Mouse (Mus musculus) forebrain, embryonic 11.5 days (tissue): Measurements from ENCODE around the gene Pglyrp1. TPM values are rescaled to one million over a fixed set of nuclear protein-coding genes. Genes with fewer than 3 reads are reported as not detected.
A peak's percentile ranks its signal among the peaks of the same experiment; 100 is the strongest.

ENCODE experiments used
- ATAC-seq: fragments of 200-750 bp; cut with Nextera tagmentation; replicated peaks from 2 replicates; pipeline ENCODE4 v1.8.0; 2017; ENCODE audit warnings: moderate TSS enrichment; ENCODE audit not compliant: low FRiP score
- DNase-seq: peaks from one replicate; pipeline ENCODE4 v3.0.0-alpha.2; 2017; ENCODE audit warnings: low spot score
- H3K27ac ChIP-seq: fragments of 300-500 bp; sonication (generic); 2 replicates; pipeline ENCODE4 v1.5.1; 2014; ENCODE audit warnings: low read depth, low read length
- H3K27me3 ChIP-seq: fragments of 300-500 bp; sonication (generic); 2 replicates; pipeline ENCODE4 v1.6.1; 2014; ENCODE audit warnings: mild to moderate bottlenecking, low read length, mixed read lengths; ENCODE audit not compliant: control insufficient read depth, insufficient read depth
- H3K36me3 ChIP-seq: fragments of 300-500 bp; sonication (generic); 2 replicates; pipeline ENCODE4 v1.6.1; 2014; ENCODE audit warnings: mild to moderate bottlenecking, low read length, moderate library complexity, mixed read lengths; ENCODE audit not compliant: control insufficient read depth, insufficient read depth
- H3K4me1 ChIP-seq: fragments of 300-500 bp; sonication (generic); replicated peaks from 2 replicates; pipeline ENCODE4 v1.6.1; 2014; ENCODE audit warnings: low read length, mixed read lengths; ENCODE audit not compliant: control insufficient read depth, insufficient read depth
- H3K4me2 ChIP-seq: fragments of 300-500 bp; sonication (generic); 2 replicates; pipeline ENCODE4 v1.6.1; 2014; ENCODE audit warnings: low read depth, mild to moderate bottlenecking, low read length, moderate library complexity, mixed read lengths; ENCODE audit not compliant: severe bottlenecking
- H3K4me3 ChIP-seq: fragments of 300-500 bp; sonication (generic); 2 replicates; pipeline ENCODE4 v1.5.1; 2014; ENCODE audit warnings: low read depth, low read length
- H3K9ac ChIP-seq: fragments of 300-500 bp; sonication (generic); 2 replicates; pipeline ENCODE4 v1.6.1; 2014; ENCODE audit warnings: low read length
- H3K9me3 ChIP-seq: fragments of 300-500 bp; sonication (generic); 2 replicates; pipeline ENCODE4 v1.6.1; 2016; ENCODE audit warnings: low read length, mixed read lengths; ENCODE audit not compliant: control insufficient read depth
- WGBS: fragments of 180-500 bp; shearing (Covaris S2); extraction: QIAGEN DNeasy Blood & Tissue Kit; methylation state at CpG from one replicate; pipeline ENCODE4 v1.1.7; 2014; 5-methylcytosine and 5-hydroxymethylcytosine counted together
- polyA plus RNA-seq: library from polyadenylated mRNA; unstranded; fragments of >200 nt; fragmentation: Nextera tagmentation; extraction: Ambion mirVana; gene quantifications from 2 replicates; pipeline ENCODE4 v1.2.1, GENCODE M21; 2014

Pglyrp1 gene
- polyA plus RNA-seq, 1 experiment from 2014 or later = 0.94 TPM

DNA sequence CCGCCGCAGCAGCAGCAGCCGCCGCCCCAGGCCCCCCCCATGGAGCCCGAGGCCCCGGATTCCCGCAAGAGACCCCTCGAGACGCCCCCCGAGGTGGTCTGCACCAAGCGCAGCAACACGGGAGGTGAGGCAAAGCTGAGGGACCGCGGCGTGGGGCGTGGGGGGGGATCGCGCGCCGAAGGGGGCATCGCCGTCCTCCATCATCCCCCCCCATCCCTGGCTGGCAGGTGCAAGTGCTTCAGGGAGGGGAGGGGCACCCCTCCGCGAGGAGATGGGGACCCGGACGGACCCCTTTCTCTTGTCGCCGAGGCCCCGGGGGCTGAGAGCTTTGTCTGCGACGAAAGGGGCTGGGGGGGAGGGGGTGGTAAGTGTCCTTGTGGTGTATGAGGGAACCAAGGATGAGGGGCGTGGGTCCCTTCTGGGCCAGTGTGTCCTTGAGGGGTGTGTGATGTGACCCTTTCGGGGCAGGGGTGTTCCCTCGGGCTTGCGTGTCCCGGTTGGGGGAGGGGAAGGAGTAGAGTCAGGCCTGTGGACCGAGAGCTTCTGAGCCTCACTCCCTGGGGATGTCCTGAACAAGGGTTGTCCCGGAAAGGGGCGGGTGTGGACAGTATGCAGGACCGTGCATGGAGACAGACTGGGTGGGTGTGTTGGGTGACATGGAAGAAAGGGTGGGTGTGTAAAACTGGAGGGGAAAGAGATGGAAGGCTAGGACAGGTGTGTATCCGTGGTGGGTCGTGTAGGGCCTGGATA is 55.1 kb downstream of the Pglyrp1 start:
- ATAC-seq = peak; percentile 49

DNA sequence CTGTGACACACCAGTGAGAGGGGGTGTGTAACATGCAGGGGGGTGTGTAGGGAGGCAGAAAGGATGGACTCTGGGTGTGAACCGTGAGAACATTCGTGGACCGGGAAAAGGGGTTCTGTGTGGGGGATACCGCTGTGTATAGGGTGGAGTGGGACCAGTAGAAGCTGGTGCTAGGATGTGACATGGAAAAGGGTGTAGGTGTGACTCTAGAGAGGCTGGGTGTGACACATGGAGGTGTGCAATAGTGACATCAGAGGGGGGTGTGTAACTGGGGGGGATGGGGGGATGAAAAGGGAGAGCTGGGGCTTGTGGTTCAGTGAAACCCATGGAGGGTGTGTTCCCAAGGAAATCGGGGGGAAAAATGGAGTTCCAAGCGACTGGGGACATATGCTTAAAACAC is 55.8 kb downstream of the Pglyrp1 start:
- Histone ChIP-seq H3K4me2 (peak overlapping the region; percentile 77), H3K27me3 (no peaks in the 10 kb centered on the region), H3K4me1 (peaks cover 26% of the 10 kb centered on the region), H3K27ac (peak overlapping the region; percentile 66; the same call in 1 of the 2 replicates), H3K9me3 (no peaks in the 10 kb centered on the region), H3K36me3 (no peaks in the 10 kb centered on the region), H3K4me3 (peak overlapping the region; percentile 94), H3K9ac (peak overlapping the region; percentile 99)
- ATAC-seq (no peak), DNase-seq (no peak)
- 53% methylated on average over 6 of the region's 6 CpGs for WGBS

More for the DNA sequence above, 55.1 kb downstream of the Pglyrp1 start:
- peaks cover 27% of the 10 kb centered on the region for H3K4me1 ChIP-seq
- H3K4me2 ChIP-seq = peak overlapping the region; percentile 77
- peak overlapping the region; percentile 94 for H3K4me3 ChIP-seq
- H3K9me3 ChIP-seq = no peaks in the 10 kb centered on the region
- H3K27me3 ChIP-seq = no peaks in the 10 kb centered on the region
- no peaks in the 10 kb centered on the region for H3K36me3 ChIP-seq
- 2% methylated on average over 36 of the region's 42 CpGs for WGBS
- peak overlapping the region; percentile 99 for H3K9ac ChIP-seq
- H3K27ac ChIP-seq = peak overlapping the region; percentile 66
- peak; percentile 76 for DNase-seq

DNA sequence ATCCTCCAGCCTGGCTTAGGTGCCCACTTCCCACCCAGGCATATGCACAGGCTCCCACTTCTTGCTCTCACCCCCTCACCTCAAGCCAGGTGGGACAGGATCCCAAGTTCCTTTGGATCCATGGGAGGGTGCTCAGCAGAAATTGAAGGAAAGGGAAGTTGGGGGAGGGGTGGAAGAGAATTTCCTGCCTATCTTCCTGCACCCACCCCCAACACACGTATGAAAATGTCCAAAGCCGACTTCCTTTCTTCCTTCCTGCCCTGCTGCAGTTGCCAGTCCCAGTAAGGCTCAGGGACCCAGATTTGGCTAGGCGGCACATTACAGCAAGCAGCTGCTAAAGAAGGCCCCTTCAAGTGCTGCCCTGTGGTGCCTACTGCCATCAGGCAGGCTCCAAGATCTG is 56.6 kb downstream of the Pglyrp1 start:
- ATAC-seq = no peak
- WGBS = 60% methylated on average over 3 of the region's 3 CpGs
- peak overlapping the region; percentile 77 for H3K4me2 ChIP-seq
- H3K4me1 ChIP-seq = peaks cover 22% of the 10 kb centered on the region
- no peak overlapping the region for H3K9ac ChIP-seq
- no peak overlapping the region for H3K27ac ChIP-seq
- peak overlapping the region; percentile 94; the same call in 1 of the 2 replicates for H3K4me3 ChIP-seq
- no peak for DNase-seq
- no peaks in the 10 kb centered on the region for H3K9me3 ChIP-seq
- no peaks in the 10 kb centered on the region for H3K27me3 ChIP-seq
- no peaks in the 10 kb centered on the region for H3K36me3 ChIP-seq

Other genes starting within 250 kb of the Pglyrp1 start
- gene Psg21, start 214.6 kb upstream of the Pglyrp1 start, polyA plus RNA-seq = not detected in 2 replicates
- not detected in 2 replicates for gene Psg20, start 185.1 kb upstream of the Pglyrp1 start, polyA plus RNA-seq
- gene Psg22, start 153.2 kb upstream of the Pglyrp1 start, polyA plus RNA-seq = not detected in 2 replicates
- not detected in 2 replicates for gene Psg19, start 72.8 kb upstream of the Pglyrp1 start, polyA plus RNA-seq
- not detected in 2 replicates for gene Psg17, start 49.7 kb upstream of the Pglyrp1 start, polyA plus RNA-seq
- gene Mill2, start 31.4 kb upstream of the Pglyrp1 start, polyA plus RNA-seq = 0.09 TPM in 1 of 2 replicates, not detected in the other
- gene Ccdc61, start 39.1 kb downstream of the Pglyrp1 start, polyA plus RNA-seq = 32.2 and 32.6 TPM in 2 replicates
- gene Nova2, start 54.6 kb downstream of the Pglyrp1 start, polyA plus RNA-seq = 6.9 and 8.3 TPM in 2 replicates
- gene Nanos2, start 116.1 kb downstream of the Pglyrp1 start, polyA plus RNA-seq = not detected in 2 replicates
- 4.6 and 4.7 TPM in 2 replicates for gene Mypop, start 119.9 kb downstream of the Pglyrp1 start, polyA plus RNA-seq
- 31.6 and 39.4 TPM in 2 replicates for gene Irf2bp1, start 132.7 kb downstream of the Pglyrp1 start, polyA plus RNA-seq
- not detected in 2 replicates for gene Foxa3, start 152.2 kb downstream of the Pglyrp1 start, polyA plus RNA-seq
- gene Sympk, start 153.0 kb downstream of the Pglyrp1 start, polyA plus RNA-seq = 31.0 and 39.7 TPM in 2 replicates
- gene Rsph6a, start 183.4 kb downstream of the Pglyrp1 start, polyA plus RNA-seq = not detected in 2 replicates
- gene Dmwd, start 204.9 kb downstream of the Pglyrp1 start, polyA plus RNA-seq = 20.9 and 25.4 TPM in 2 replicates
- 12.4 and 13.8 TPM in 2 replicates for gene Dmpk, start 212.5 kb downstream of the Pglyrp1 start, polyA plus RNA-seq
- 9.9 and 10.8 TPM in 2 replicates for gene Six5, start 223.3 kb downstream of the Pglyrp1 start, polyA plus RNA-seq
- gene Gm4969, start 247.0 kb downstream of the Pglyrp1 start, polyA plus RNA-seq = 1.2 and 1.4 TPM in 2 replicates
- 13.6 and 13.9 TPM in 2 replicates for gene Fbxo46, start 248.5 kb downstream of the Pglyrp1 start, polyA plus RNA-seq